In genomic region chr1:131701391-131701790, GRCm38 (mm10) we compare ENCODE assay signal across 22 mouse cellular contexts. TPM values are rescaled to one million over a fixed set of nuclear protein-coding genes. Genes with fewer than 3 reads are reported as not detected.
DNase-seq lines count a peak whose midpoint lies in the region; ATAC-seq and TF ChIP-seq lines count a peak whose summit lies in the region.
"Had no signal": no experiment of that assay in that cellular context is flagged by ENCODE, and none has a peak within 500 bp of the region (broad histone marks: within the 10 kb centered on the region; RNA-seq: fewer than 3 reads in every experiment).

No protein-coding gene starts in this region.

- peak; percentile 44 for TF ChIP-seq CTCF in liver, embryonic 14.5 days (IDR thresholded peaks at IDR 0.05; ENCODE audit: low read depth)
- TF ChIP-seq CTCF in CH12.LX (conservative IDR thresholded peaks at IDR 0.05 in 1 of 2, IDR thresholded peaks at IDR 0.05 in 1 of 2; ENCODE audit: low read depth in 2 of 2, low read length in 2 of 2) = peak; percentile 3 to 39; a peak in 2 of 4 replicates

- no peaks in the 10 kb centered on the region for H3K79me2 ChIP-seq in CH12.LX (replicated peaks; ENCODE audit: control insufficient read depth, extremely low read depth, insufficient read depth, poor library complexity, severe bottlenecking)

- no peak overlapping the region for H3K9ac ChIP-seq in liver, embryonic 14.5 days (replicated peaks)
- H3K9ac ChIP-seq in liver, embryonic 12.5 days = no peak overlapping the region
- H3K9ac ChIP-seq in CH12.LX (ENCODE audit: insufficient read depth, low read depth) = no peak overlapping the region
- H3K9ac ChIP-seq in hindbrain, embryonic 14.5 days = no peak overlapping the region
- H3K9ac ChIP-seq: embryonic facial prominence, embryonic 12.5 days; heart, embryonic 13.5 days; hindbrain, embryonic 15.5 days; intestine, embryonic 15.5 days; lung, embryonic 15.5 days had no signal

- no peaks in the 10 kb centered on the region for H3K9me3 ChIP-seq in liver, embryonic 14.5 days (ENCODE audit: control insufficient read depth, low read length)
- no peaks in the 10 kb centered on the region for H3K9me3 ChIP-seq in liver, embryonic 12.5 days (replicated peaks)
- no peaks in the 10 kb centered on the region for H3K9me3 ChIP-seq in CH12.LX (replicated peaks; ENCODE audit: low read length)
- no peaks in the 10 kb centered on the region for H3K9me3 ChIP-seq in hindbrain, embryonic 14.5 days (ENCODE audit: control insufficient read depth, low read length)
- H3K9me3 ChIP-seq: embryonic facial prominence, embryonic 12.5 days; heart, embryonic 13.5 days; hindbrain, embryonic 15.5 days; intestine, embryonic 15.5 days; lung, embryonic 15.5 days had no signal

- no peak for DNase-seq in liver, embryonic 14.5 days (ENCODE audit: low read depth in 3 of 3, low spot score in 3 of 3)
- DNase-seq in A20 (ENCODE audit: low read depth, low spot score) (peak; percentile 23), CH12.LX (ENCODE audit: extremely low read depth) (no peak), R1 (ENCODE audit: low read depth, low spot score) (peak; percentile 31)
- no peak for DNase-seq in hindbrain, embryonic 14.5 days (ENCODE audit: low spot score)
- DNase-seq: cerebellum, adult 9-11 months; kidney, postnatal 4 days; midbrain, embryonic 14.5 days had no signal

- no peak for TF ChIP-seq POLR2A in CH12.LX (IDR thresholded peaks at IDR 0.05; ENCODE audit: low read depth, low read length)

- no peak overlapping the region for H3K4me2 ChIP-seq in liver, embryonic 14.5 days (ENCODE audit: low read depth)
- H3K4me2 ChIP-seq in liver, embryonic 12.5 days = no peak overlapping the region
- H3K4me2 ChIP-seq in CH12.LX (ENCODE audit: insufficient read depth, low read depth, poor library complexity, severe bottlenecking) = no peak overlapping the region
- H3K4me2 ChIP-seq in hindbrain, embryonic 14.5 days (replicated peaks) = no peak overlapping the region
- H3K4me2 ChIP-seq: embryonic facial prominence, embryonic 12.5 days; hindbrain, embryonic 15.5 days; intestine, embryonic 15.5 days; lung, embryonic 15.5 days had no signal

- dilution Hi-C loops in CH12.LX (cut with MboI; ENCODE audit: extremely low pct_ligation_motif_present, extremely low pct_unique_long_range_greater_than_20kb, low sequenced_read_pairs) = no loop called here

- no peak for TF ChIP-seq RAD21 in CH12.LX (IDR thresholded peaks at IDR 0.05; ENCODE audit: low read depth, low read length)

- ATAC-seq in liver, embryonic 14.5 days (ENCODE audit: insufficient read depth) = no peak
- ATAC-seq in liver, embryonic 12.5 days = no peak
- no peak for ATAC-seq in hindbrain, embryonic 14.5 days (ENCODE audit: low FRiP score)
- no peak for ATAC-seq in megakaryocyte, adult 5-6 weeks (ENCODE audit: poor library complexity, severe bottlenecking)
- ATAC-seq: activated CD4-positive, CD25-positive, alpha-beta regulatory T cell, adult 4 months; forebrain, embryonic 14.5 days; intestine, embryonic 15.5 days had no signal

- H3K4me1 ChIP-seq in liver, embryonic 14.5 days (replicated peaks; ENCODE audit: control insufficient read depth in 2 of 2, insufficient read depth in 2 of 2, low read length in 1 of 2) = no peaks in the 10 kb centered on the region
- H3K4me1 ChIP-seq in liver, embryonic 12.5 days = peaks cover 4% of the 10 kb centered on the region; the same call in 1 of the 2 replicates
- peaks cover 28 to 78% of the 10 kb centered on the region in 2 experiments for H3K4me1 ChIP-seq in CH12.LX (ENCODE audit: control insufficient read depth in 1 of 2, insufficient read depth in 2 of 2)
- no peaks in the 10 kb centered on the region for H3K4me1 ChIP-seq in hindbrain, embryonic 14.5 days (replicated peaks; ENCODE audit: control insufficient read depth, insufficient read depth, low read length)
- H3K4me1 ChIP-seq: embryonic facial prominence, embryonic 12.5 days; hindbrain, embryonic 15.5 days; intestine, embryonic 15.5 days; lung, embryonic 15.5 days had no signal

- H3K27me3 ChIP-seq in liver, embryonic 14.5 days (ENCODE audit: control insufficient read depth, insufficient read depth, low read length) = no peaks in the 10 kb centered on the region
- no peaks in the 10 kb centered on the region for H3K27me3 ChIP-seq in liver, embryonic 12.5 days (replicated peaks)
- no peaks in the 10 kb centered on the region for H3K27me3 ChIP-seq in CH12.LX (replicated peaks)
- no peaks in the 10 kb centered on the region for H3K27me3 ChIP-seq in hindbrain, embryonic 14.5 days (ENCODE audit: control insufficient read depth, insufficient read depth, low read length)
- H3K27me3 ChIP-seq: embryonic facial prominence, embryonic 12.5 days; heart, embryonic 13.5 days; hindbrain, embryonic 15.5 days; intestine, embryonic 15.5 days; lung, embryonic 15.5 days had no signal

- H3K4me3 ChIP-seq in liver, embryonic 14.5 days (ENCODE audit: insufficient read depth in 1 of 2, low read depth in 2 of 2, low read length in 2 of 2) = no peak overlapping the region
- H3K4me3 ChIP-seq in liver, embryonic 12.5 days = no peak overlapping the region
- H3K4me3 ChIP-seq in CH12.LX (replicated peaks in 1 of 3; ENCODE audit: low read depth in 2 of 3, low read length in 2 of 3, poor library complexity in 1 of 3) = no peak overlapping the region
- no peak overlapping the region for H3K4me3 ChIP-seq in hindbrain, embryonic 14.5 days (replicated peaks; ENCODE audit: low read length)
- H3K4me3 ChIP-seq: embryonic facial prominence, embryonic 12.5 days; erythroblast, embryonic 14.5 days; heart, embryonic 13.5 days; hindbrain, embryonic 15.5 days; intestine, embryonic 15.5 days; lung, embryonic 15.5 days; myocyte had no signal

- WGBS in liver, embryonic 14.5 days (ENCODE audit: insufficient replicate concordance) = 69% methylated on average over 5 of the region's 5 CpGs
- 66% methylated on average over 5 of the region's 5 CpGs for WGBS in liver, embryonic 12.5 days (ENCODE audit: insufficient replicate concordance)
- 84% methylated on average over 5 of the region's 5 CpGs for WGBS in hindbrain, embryonic 14.5 days

- in situ Hi-C loops in CH12.LX (cut with MboI; ENCODE audit: low pct_ligation_motif_present, low pct_unique_long_range_greater_than_20kb, low sequenced_read_pairs) = loop anchor here (25.0 kb wide), 1 partner anchor 136 kb away; the partner anchor contains the start of gene Slc41a1

- no peak overlapping the region for H3K27ac ChIP-seq in liver, embryonic 14.5 days
- H3K27ac ChIP-seq in liver, embryonic 12.5 days = no peak overlapping the region
- H3K27ac ChIP-seq in CH12.LX (ENCODE audit: insufficient read depth, low read depth) = no peak overlapping the region
- H3K27ac ChIP-seq in hindbrain, embryonic 14.5 days = no peak overlapping the region
- H3K27ac ChIP-seq: embryonic facial prominence, embryonic 12.5 days; heart, embryonic 13.5 days; hindbrain, embryonic 15.5 days; intestine, embryonic 15.5 days; lung, embryonic 15.5 days had no signal

- no peaks in the 10 kb centered on the region for H3K36me3 ChIP-seq in liver, embryonic 14.5 days (replicated peaks; ENCODE audit: control insufficient read depth, insufficient read depth, low read depth)
- no peaks in the 10 kb centered on the region for H3K36me3 ChIP-seq in liver, embryonic 12.5 days
- H3K36me3 ChIP-seq in CH12.LX (replicated peaks in 1 of 2; ENCODE audit: control insufficient read depth in 1 of 2, insufficient read depth in 1 of 2, low read length in 1 of 2) = no peaks in the 10 kb centered on the region
- H3K36me3 ChIP-seq in hindbrain, embryonic 14.5 days (replicated peaks; ENCODE audit: control insufficient read depth, insufficient read depth) = no peaks in the 10 kb centered on the region
- H3K36me3 ChIP-seq: embryonic facial prominence, embryonic 12.5 days; heart, embryonic 13.5 days; hindbrain, embryonic 15.5 days; intestine, embryonic 15.5 days; lung, embryonic 15.5 days had no signal

- no peak for TF ChIP-seq EP300 in liver, embryonic 14.5 days (IDR thresholded peaks at IDR 0.05; ENCODE audit: low read depth)
- no peak for TF ChIP-seq EP300 in CH12.LX (IDR thresholded peaks at IDR 0.05; ENCODE audit: low read length)

TF ChIP-seq in CH12.LX, 34 proteins besides CTCF, POLR2A, EP300 and RAD21:
- TF ChIP-seq MEF2A (IDR thresholded peaks at IDR 0.05; ENCODE audit: borderline replicate concordance, low read depth, low read length) (no peak), ETS1 (conservative IDR thresholded peaks at IDR 0.05; ENCODE audit: low read depth, low read length) (no peak), MYC (IDR thresholded peaks at IDR 0.05; ENCODE audit: low read depth, low read length) (no peak), ZNF384 (IDR thresholded peaks at IDR 0.05; ENCODE audit: low read depth, low read length) (no peak), GABPA (IDR thresholded peaks at IDR 0.05; ENCODE audit: insufficient replicate concordance, low read depth, low read length) (no peak), MAFK (IDR thresholded peaks at IDR 0.05; ENCODE audit: insufficient replicate concordance, low read length) (no peak)

RNA-seq across cellular contexts. Expression of gene Rab7b, which starts 12.9 kb away (rescaled TPM):
- polyA plus RNA-seq in liver, embryonic 14.5 days (2012; rRNA removed) = 0.32 and 0.42 TPM in 2 replicates
- polyA plus RNA-seq in liver, embryonic 14.5 days (2014; fragmentation: Nextera tagmentation; extraction: Ambion mirVana) = 0.77 and 0.91 TPM in 2 replicates
- 0.69 and 0.79 TPM in 2 replicates for polyA plus RNA-seq in liver, embryonic 12.5 days (2016; fragmentation: Nextera tagmentation; extraction: Ambion mirVana)
- total RNA-seq in CH12.LX (2012; rRNA removed) = not detected in 2 replicates
- total RNA-seq in CH12.LX (2014; rRNA removed) = not detected in 2 replicates
- 0.19 and 0.44 TPM in 2 replicates for polyA plus RNA-seq in CH12.LX (2012; ENCODE audit: insufficient read length, low read depth)
- 1.1 and 1.6 TPM in 2 replicates for polyA plus RNA-seq in hindbrain, embryonic 14.5 days (2014; fragmentation: Nextera tagmentation; extraction: Ambion mirVana)
- total RNA-seq in megakaryocyte, adult 5-6 weeks (2015) = 3.3 and 4.0 TPM in 2 replicates
- 22.4 TPM in 2 replicates for total RNA-seq in megakaryocyte, adult 5-6 weeks (2017)
- polyA plus RNA-seq: activated CD4-positive, CD25-positive, alpha-beta regulatory T cell, adult 4 months; erythroblast, embryonic 14.5 days had no signal

RNA-seq across cellular contexts. Expression of gene Slc26a9, which starts 42.4 kb away (rescaled TPM):
- not detected in 2 replicates for polyA plus RNA-seq in liver, embryonic 14.5 days (2012; rRNA removed)
- 0.06 TPM in 1 of 2 replicates, not detected in the other for polyA plus RNA-seq in liver, embryonic 14.5 days (2014; fragmentation: Nextera tagmentation; extraction: Ambion mirVana)
- polyA plus RNA-seq in liver, embryonic 12.5 days (2016; fragmentation: Nextera tagmentation; extraction: Ambion mirVana) = not detected in 2 replicates
- total RNA-seq in CH12.LX (2012; rRNA removed) (not detected in 2 replicates), CH12.LX (2014; rRNA removed) (not detected in 2 replicates)
- polyA plus RNA-seq in CH12.LX (2012; ENCODE audit: insufficient read length, low read depth) = 0.29 and 0.31 TPM in 2 replicates
- polyA plus RNA-seq in hindbrain, embryonic 14.5 days (2014; fragmentation: Nextera tagmentation; extraction: Ambion mirVana) = 0.05 and 0.07 TPM in 2 replicates
- not detected in 2 replicates for total RNA-seq in megakaryocyte, adult 5-6 weeks (2015)
- not detected in 2 replicates for total RNA-seq in megakaryocyte, adult 5-6 weeks (2017)
- total RNA-seq: granulocyte monocyte progenitor cell, adult 5-6 weeks; heart, postnatal 25 days had no signal
- polyA plus RNA-seq: activated CD4-positive, CD25-positive, alpha-beta regulatory T cell, adult 4 months; erythroblast, embryonic 14.5 days; myocyte; small intestine, adult 2 months had no signal

Comparison
In these comparisons a context has a peak if more than half of its experiments do, and no peak if none do; other contexts are left out.
1. DNase-seq: peak in A20 (single experiment) and R1 (single experiment); none in liver, embryonic 14.5 days (0 of 3), CH12.LX (single experiment) and hindbrain, embryonic 14.5 days (single experiment).